Mouse (Mus musculus) ES-CJ7 (cell line): ENCODE data around the gene Btbd3.

Experiments used
- DNase-seq: peaks from one replicate; pipeline ENCODE4 v3.0.0; 2011; ENCODE audit warnings: low read depth, low spot score

Btbd3 gene

DNA sequence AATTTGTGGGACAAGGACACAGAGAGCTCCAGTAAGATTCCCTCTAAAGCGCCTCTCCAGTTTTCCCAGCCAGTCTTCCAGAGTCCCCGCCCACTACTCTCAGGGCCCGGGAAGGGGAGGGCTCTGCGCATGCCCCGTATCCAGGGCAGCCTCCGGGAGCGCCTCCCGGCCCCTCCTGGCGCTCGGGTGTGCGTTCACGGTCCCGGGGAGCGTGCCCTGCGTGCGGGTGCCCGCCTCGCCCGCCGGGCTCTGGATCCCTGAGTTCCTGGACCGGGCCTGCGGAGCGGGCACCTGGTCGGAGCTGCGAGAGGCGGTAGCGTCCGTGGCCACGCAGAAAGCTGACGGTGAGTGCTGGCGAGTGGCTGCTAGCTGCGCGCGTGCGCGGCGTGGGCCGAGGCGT lies at the start of gene Btbd3:
Gene Btbd3 (plus strand): TSS at position 155 of the 400 bp plus-strand sequence.
- DNase-seq: peak; percentile 90

DNA sequence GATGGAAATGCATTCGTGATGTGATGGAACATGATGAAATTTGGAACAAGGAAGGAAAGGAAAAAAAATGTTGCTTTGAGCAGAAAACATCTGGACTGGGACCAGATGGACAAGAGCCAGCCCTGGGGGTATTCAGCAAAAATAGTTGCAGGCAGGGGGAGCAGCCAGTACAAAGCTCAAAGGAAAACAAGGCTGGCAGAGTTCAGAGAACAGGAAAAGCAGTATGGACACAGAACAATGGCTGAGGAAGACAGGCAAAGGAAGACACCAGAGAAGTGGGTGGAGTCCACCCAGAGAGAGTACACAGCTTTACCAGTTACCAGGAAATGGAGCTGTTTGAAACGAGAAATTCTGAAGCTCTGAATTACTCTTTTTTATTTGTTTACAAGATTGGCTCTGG lies 40.8 kb upstream of the Btbd3 start:
- peak; percentile 2 for DNase-seq

DNA sequence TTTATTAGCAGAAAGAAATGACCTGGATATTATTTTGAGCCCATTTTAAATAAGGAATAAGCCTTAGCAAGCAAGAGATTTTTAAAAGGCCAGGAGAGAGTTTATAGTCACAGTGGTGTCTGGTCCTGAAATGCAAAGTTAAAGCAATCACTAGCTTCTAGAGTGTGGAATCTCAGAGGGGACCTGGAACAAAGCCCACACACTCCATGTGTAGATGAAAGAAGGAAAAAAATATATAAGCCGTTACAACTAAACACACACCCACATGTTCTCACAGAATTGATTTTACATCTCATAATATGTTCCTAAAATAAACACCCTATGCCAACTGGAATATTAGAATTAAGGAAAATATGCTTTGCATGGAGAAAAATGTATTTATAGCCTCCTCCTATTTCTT lies 36.1 kb upstream of the Btbd3 start:
- DNase-seq: no peak

DNA sequence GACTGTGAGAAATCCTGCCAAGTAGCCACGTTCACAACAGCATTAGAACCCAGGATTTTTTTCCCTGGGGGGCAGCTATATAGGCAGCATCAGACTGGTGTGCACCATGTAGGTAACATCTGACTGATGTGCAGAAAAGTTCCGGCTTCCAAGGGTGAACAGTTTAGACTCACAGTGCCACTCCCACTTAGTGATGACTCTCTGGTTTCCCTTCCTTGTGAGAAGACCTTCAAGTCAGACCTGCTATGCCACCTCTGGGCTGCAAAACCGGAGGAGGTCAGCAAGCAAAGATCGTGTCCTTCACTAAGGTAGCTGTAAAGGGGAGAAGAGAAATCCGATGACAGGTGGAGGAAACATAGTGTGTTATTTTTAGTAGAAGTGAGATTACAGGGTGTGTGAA lies 24.1 kb upstream of the Btbd3 start:
- no peak for DNase-seq

DNA sequence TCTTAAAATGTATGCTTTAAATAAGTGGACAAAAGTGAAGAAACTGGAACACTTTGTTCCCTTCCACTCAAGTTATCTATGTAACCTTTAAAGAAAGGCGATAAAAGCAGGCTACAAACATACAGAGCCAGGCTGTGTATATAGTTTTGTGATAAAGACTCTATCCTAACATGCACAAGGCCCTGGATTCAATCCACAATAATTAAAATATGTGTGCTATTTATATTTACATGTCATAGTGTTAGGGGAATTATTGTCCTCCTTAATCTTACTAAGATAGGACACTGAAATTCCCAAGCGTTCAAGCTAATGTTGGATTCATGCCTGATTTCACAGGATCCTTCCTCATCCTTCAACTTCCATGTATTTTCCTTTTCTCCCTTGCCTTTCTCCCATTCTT lies 20.2 kb upstream of the Btbd3 start:
- DNase-seq: no peak

DNA sequence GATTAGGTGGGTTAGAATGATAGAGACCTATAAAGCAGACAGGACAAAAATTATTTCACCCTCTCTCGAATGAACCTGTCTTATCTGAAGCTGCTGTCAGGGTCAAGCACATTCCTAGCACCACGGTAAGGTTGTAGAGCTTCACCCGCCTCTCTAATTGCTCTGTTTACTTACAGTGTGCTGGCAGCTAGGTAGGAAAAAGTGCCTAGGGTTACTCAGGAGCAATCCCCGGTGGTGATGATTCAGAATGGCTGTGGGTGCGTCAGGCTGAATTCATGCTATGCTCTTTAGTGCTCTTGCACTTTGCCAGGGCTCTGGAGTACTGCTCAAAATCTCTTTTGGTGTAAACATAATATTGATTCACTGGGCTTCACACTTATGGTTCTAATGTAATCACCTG lies 13.9 kb upstream of the Btbd3 start:
- no peak for DNase-seq

DNA sequence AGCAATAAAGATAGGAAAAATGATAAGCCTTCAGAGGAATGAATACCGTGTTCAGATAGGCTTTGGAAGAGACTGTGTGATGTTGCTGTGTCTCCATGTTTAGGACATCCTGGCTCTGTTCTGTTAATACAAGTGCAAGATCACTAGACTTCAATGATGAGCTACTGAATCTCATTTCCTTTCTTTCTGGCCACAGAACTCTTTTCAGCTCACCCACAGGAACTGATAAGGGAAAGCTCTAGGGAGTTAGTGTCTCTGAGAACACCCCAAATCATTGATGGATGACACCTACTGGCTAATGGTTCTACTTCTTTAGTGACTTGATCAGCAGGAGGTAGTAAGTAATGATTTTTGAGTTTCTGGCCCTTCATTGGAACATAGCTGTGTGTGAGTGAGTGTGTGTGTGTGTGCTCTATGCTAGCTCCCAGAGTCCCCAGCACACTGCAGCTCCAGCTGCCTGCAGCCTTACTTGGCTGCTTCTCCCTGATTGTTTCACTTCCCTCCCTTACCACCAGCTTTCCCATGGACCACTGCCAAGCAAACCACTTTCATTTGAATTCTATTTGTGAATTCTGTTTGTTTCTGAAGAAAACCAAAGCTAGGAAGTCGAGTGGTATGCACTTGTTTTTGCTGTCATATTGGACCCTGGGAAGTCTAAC lies 10.6 kb upstream of the Btbd3 start:
- DNase-seq: no peak

DNA sequence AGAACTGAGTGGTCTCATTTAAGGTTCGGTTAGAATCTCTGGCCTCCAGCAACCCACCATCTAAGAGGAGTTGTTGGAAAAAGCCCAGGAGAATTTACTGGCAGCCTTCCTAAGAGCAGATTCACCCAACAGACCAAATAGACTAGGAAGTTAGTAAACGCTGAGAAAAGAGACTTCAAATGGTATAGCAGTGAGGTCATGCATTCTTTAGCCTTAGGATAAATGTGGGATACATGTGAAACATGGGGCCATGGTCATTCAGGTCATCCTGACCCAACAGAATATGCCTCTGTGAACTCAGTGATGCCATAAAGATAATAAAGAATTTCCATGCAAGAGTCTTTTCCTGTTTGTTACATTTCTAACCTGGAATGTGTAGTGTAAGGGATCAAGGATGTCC lies 8.4 kb upstream of the Btbd3 start:
- DNase-seq: no peak

DNA sequence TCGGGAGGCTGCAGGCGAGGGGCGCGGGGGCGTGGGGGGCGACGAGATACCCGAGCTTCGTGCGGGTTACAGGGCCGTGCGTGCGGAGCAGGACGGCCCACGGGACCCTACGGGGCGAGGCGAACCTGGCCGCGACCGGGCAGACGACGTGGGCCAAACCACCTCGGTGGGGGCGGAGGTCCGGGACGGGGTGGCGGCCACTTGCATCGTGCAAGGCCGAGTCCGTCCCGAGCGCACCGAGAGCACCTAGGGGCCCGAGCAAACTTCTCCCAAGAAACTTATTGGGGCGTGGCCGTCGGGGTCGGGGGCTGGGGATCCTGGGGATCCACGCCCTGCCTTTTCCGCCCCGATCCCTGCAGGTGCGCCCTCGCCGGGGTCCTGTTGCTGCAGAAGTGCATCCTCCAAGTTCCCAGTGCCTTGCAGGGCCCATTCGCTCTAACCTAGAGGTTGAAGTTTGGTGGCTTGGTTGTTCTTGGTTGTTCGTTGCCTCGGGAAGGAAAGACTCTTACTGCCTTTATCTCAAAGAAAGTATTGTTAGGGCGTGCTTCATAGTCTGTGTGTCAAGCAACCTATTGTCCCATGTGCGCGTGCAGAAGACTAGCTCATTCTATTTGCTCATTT lies 596 bp downstream of the Btbd3 start:
- DNase-seq: peak; percentile 43

DNA sequence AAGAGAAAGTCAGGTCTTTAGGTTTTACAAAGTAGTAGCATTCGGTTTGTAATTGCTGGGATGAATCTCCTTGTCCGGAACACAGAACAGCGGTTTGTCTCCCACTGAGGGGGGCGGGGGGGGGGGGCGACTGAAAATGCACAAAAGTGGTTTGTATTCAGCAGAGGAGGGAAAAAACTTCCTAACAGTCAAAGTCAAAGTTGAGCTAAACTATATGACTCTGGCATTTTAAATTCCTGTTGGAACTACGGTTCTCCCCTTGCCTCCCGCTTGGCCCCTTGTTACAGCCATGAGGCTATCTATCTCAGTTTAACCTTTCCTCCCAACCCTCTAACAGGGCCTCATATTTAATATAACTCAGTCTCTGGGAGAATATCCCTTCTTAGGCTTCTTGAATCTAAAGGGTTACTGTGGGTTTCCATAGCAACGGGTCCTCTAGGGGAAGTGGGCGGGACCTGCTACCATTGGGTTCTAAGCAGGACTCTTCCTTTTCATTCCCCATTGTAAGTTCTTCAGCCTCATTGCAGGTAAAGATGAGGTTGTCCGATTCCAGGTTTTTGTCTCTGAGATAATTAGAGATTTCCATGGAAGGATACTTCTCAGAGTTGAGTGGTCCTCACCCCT lies 1.4 kb downstream of the Btbd3 start:
- peak; percentile 78 for DNase-seq

DNA sequence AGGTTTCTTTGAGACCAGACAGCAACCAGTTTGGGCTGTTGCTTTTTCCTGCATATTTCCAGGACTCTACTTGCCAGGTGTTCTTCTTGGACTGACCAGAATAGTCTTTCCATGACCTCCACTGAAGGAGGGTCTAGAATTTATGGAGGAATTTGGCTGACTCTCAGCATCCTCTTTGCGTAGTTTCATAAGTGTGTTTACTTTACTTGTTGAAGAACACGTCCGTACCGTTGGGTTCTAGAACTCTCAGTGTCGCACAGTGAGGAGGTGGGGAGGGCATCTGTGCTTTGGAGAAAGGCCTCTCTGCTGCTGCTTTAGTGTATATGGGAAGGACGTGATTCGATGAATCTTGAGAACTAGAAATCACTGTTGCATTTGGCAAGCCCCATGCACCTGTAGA lies 4.8 kb downstream of the Btbd3 start:
- DNase-seq: no peak

DNA sequence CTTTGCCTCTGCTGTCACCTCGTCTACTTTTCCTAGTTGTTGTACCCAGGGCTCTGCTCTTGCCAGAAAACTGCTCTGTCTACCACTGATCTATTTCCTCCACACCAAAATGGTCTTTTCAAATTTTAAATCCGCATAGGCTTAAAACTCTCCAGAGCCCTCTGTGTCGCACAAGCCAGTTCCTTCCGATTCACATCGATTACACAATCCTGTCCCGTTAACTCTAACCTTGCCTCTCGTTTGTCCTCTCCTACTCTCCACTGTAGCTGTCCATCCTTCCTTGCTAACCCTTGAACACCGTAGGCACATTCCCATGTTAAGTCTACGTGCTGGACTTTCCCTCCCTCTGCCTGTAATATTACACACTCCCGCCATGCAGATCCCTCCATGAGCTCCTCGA lies 6.5 kb downstream of the Btbd3 start:
- no peak for DNase-seq

DNA sequence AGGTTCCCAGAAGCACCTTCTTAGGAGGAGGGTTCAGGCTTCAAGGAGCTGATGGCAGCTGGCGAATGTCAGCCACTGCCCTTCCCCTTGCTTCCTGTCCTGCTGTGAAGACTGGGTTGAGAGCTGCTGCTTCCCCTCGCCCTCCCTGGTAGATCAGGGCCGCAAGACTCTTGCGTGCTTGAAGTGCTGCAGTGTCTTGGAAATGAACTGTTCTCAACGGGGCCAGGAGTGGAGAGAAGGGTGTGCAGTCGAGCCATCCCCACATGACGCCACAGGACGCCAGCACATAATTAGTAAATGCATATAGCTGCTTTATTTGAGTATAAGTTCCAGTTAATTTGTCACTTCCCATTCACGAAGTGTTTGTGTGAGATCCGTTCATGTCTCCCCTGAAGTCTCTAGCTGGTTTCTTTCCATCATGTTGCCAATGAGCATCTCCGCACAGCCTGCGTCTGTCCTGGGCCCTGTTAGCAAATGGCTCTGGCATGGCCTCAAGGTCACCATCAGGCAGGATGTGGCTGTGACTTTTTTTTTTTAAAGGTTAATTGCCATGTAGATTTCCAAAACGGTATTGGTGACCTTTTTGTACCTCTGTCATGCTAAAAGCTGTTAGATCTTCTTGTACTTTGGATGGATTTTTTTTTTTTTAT lies 9.1 kb downstream of the Btbd3 start:
- DNase-seq: peak; percentile 86

DNA sequence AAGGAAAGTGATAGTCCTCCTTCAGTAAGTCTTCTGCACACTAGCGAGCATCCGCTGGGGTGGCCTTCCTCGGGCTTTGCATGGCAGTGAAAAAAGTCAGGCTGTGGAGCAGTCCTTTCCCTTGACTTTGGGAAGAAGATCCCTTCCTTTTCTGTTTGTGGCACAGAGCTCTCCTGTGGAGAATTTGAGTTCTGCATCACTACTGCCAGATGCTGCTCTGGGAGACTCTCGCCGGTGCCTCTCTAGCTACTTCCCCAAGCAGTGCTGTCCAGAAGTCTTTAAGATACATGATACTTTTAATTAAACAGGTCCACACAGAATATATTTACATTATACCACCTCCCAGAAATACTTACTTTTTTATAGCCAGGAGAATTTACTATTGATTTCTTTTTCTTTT lies 10.3 kb downstream of the Btbd3 start:
- no peak for DNase-seq

DNA sequence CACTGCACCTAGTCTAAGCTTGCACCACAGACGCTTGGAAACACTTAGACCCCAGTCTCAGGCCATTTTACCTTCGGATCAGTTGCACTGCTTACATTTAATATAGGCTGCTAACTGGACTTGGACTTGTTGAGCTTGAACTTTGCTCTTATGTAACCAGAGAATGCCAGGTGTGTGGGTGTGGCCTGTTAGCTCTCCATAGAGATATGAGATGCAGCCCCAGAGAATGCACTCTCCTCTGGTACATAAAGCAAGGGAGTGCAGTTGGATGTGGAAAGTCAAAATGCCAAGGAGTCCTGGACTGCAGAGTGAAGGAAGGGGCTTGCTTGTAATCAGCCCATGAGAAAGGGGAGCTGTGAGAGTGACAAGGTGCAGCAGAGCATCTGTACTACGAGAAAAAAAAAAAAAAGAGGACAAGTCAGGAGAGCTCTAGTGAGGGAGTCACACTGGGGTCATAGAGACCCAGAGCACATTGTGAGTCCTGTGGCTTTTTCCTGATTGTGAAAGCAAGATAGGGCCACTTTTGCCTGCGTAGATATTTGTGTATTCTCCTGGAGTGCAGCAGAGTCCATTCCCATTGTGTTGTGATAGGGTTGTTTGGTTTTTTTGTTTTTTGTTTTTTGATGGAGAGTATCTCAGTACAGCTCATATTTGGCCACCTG lies 11.6 kb downstream of the Btbd3 start:
- DNase-seq: no peak

DNA sequence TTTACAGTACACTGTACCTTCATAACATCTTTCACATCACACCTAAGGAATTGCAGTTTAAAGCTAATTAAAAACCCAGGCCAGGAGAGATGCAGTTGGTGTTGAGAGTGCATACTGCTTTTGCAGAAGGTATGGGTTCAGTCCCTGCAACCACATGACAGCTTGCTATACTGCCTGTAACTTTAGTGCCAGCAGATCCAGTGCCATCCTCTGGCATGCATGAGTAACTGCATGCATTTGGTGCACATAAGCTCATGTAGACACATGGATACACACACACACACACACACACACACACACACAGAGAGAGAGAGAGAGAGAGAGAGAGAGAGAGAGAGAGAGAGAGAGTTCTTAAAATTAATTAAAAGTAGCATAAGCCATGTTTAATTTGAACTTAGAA lies 13.0 kb downstream of the Btbd3 start:
- DNase-seq: peak; percentile 36

DNA sequence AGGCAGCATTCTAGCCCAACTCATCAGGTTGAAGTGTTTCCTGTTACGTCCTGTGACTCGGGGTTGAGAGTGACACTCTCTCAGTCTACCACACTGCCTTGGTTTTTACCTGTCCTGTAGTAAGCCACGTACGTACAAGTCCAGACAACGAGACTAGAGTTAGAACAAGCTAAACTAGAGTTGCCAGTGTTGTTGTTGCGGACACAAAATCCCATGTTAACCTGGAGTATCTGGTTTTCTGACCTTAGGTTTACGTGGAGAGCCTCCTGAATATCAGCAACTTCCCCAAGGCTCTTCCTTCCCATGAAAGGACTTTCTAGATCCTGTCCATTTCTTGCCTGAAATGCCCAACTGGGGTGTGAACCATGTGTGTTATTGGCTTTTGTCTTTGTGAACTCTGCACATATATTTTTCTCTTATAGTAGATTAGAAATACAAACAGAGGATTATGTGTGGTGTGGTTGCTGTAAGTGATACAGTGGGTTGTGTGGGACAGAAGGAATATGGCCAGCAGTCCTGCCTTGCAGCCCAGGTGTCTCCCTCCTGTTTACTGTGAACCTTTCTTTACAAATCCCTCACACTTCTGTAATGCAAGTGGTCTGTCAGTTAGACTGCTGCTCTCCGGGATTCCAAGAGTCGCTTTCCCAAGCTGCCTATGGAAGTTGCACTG lies 17.2 kb downstream of the Btbd3 start:
- no peak for DNase-seq

DNA sequence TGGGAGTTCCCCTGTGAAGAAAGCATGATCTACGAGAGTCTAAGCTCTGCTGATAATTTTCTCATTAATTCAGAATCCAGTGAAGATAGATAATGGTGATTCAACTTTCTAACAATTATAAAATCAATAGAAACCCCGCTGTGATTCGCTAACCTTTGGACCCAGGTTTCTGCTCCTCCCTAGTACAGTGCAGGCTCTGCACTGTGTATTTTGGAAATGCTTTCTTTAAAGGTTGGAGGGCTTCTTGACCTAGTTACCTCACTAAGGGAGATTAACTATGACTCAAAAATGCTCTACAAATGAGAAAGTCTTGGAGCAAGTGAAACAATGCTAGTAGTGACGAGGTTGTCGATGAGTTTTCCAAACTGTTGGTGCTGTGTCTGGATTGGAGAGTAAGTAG lies 17.7 kb downstream of the Btbd3 start:
- no peak for DNase-seq

DNA sequence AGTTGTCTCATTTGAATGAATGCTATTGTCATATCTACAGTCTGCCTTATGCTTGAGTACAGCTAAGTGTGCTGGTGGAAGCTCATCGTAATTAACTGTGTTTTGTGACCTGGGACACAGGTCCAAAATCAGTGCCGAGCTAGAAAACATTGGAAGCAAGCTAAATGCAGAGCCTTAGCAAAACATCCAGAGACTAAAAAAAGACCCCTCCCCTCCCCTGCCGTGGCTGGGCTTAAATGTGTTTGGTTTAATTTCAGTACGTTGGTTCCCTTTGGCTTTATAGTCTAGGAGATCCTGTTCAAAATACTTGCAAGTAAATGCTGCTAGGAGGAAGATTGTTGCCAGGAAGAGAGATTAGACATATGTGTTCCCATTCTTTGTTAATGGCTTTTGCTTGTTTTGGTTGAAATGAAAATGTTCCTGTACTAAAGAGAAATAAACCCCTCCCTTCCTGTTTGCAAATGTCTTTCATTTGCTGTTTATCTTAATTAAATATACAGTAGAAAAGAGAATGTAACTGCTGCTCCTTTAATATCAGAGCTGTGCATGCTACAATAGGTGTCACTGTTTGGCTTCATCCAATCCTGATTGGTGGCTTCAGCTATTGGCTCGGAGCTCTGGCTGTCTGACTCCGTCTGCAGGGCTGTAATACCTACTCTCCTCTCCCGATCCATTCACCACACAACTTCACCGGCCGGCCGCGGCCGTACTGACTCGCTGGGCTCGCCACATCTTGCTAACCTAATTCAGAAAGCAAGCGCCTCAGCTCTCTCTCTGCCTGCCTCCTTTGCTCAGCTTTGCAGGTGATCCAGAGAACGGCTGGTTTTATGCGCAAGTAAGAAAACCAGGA lies 21.7 kb downstream of the Btbd3 start:
- DNase-seq: peak; percentile 49

DNA sequence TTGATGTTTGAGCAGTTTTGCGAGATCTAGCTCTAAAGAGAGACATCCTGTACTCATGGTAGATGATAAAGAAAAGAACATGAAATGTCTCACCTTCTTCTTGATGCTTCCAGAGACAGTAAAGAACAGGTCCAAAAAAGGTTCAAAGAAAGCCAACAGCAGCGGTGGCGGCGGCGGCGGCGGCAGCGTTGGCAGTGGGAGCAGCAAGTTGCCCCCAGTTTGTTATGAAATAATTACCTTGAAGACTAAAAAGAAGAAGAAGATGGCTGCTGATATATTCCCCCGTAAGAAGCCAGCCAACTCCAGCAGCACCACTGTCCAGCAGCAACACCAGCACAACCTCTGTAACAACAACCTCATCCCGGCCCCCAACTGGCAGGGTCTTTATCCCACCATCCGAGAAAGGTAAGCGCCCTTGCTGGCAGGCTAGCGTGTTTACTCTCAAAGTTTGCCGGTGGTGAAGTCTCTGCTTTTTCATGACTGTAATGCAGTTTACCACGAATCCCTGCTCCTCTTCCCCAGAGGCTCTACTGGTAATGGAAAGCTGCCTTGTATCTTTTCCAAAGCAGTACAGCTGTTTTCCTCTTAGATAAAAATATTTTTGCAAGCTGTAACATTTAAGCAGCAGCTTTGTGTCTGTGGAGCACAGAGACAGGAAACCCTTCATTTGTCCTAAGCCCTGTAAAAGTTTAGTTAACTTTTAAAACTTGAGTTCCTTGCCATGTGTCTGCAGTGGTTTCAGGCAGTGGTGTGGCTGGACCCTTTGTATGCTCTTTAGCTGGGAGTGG lies 22.7 kb downstream of the Btbd3 start:
- DNase-seq: no peak
